Mouse (Mus musculus): ENCODE measurements around the gene Nup93.

Nup93 gene

GRCm38 (mm10) chr8:94317249-94317648 lies 102.9 kb downstream of the Nup93 start:
- DNase-seq (ENCODE audit: low spot score in 2 of 2), result peak in 1 of 2 experiments; percentile 7

- peak in 1 of 2 experiments; percentile 13 for DNase-seq (ENCODE audit: low spot score in 2 of 2)
Measured at GRCm38 (mm10) chr8:94317691-94318090, 103.3 kb downstream of the Nup93 start.

GRCm38 (mm10) chr8:94320036-94320435 lies 105.7 kb downstream of the Nup93 start:
- no peak for DNase-seq (ENCODE audit: low spot score in 2 of 2)

GRCm38 (mm10) chr8:94322083-94322482 lies 107.7 kb downstream of the Nup93 start:
- no peak for DNase-seq (ENCODE audit: low spot score in 2 of 2)

GRCm38 (mm10) chr8:94323041-94323440 lies 108.7 kb downstream of the Nup93 start:
- peak in 1 of 2 experiments; percentile 6 for DNase-seq (ENCODE audit: low spot score in 2 of 2)

- no peak for DNase-seq (ENCODE audit: low spot score in 2 of 2)
Measured at GRCm38 (mm10) chr8:94324071-94324470, 109.7 kb downstream of the Nup93 start.

GRCm38 (mm10) chr8:94326016-94326415 lies 111.7 kb downstream of the Nup93 start:
- DNase-seq (ENCODE audit: low spot score in 2 of 2), result no peak

GRCm38 (mm10) chr8:94328932-94329728 lies 114.8 kb downstream of the Nup93 start, which contains the start of gene Slc12a3:
Gene Slc12a3, plus strand, starts transcription at chr8:94329201.
- no peak for DNase-seq (ENCODE audit: low spot score in 2 of 2)

- peak in 1 of 2 experiments; percentile 56 for DNase-seq (ENCODE audit: low spot score in 2 of 2)
Measured at GRCm38 (mm10) chr8:94330733-94331132, 116.4 kb downstream of the Nup93 start.

GRCm38 (mm10) chr8:94333345-94333744 lies 119.0 kb downstream of the Nup93 start:
- DNase-seq (ENCODE audit: low spot score in 2 of 2), result no peak

GRCm38 (mm10) chr8:94337559-94337958 lies 123.2 kb downstream of the Nup93 start:
- no peak for DNase-seq (ENCODE audit: low spot score in 2 of 2)

- DNase-seq (ENCODE audit: low spot score in 2 of 2), result no peak
Measured at GRCm38 (mm10) chr8:94340796-94341195, 126.4 kb downstream of the Nup93 start.

GRCm38 (mm10) chr8:94342691-94343090 lies 128.3 kb downstream of the Nup93 start:
- no peak for DNase-seq (ENCODE audit: low spot score in 2 of 2)

GRCm38 (mm10) chr8:94343290-94343689 lies 128.9 kb downstream of the Nup93 start:
- peak; percentile 70 to 79 for DNase-seq (ENCODE audit: low spot score in 2 of 2)

- no peak for DNase-seq (ENCODE audit: low spot score in 2 of 2)
Measured at GRCm38 (mm10) chr8:94343778-94344320, 129.5 kb downstream of the Nup93 start.

- DNase-seq (ENCODE audit: low spot score in 2 of 2), result no peak
Measured at GRCm38 (mm10) chr8:94345657-94346056, 131.3 kb downstream of the Nup93 start.

GRCm38 (mm10) chr8:94346264-94346663 lies 131.9 kb downstream of the Nup93 start:
- DNase-seq (ENCODE audit: low spot score in 2 of 2), result no peak

- DNase-seq (ENCODE audit: low spot score in 2 of 2), result no peak
Measured at GRCm38 (mm10) chr8:94348425-94348824, 134.1 kb downstream of the Nup93 start.

GRCm38 (mm10) chr8:94354069-94354531 lies 139.7 kb downstream of the Nup93 start:
- DNase-seq (ENCODE audit: low spot score in 2 of 2), result no peak

GRCm38 (mm10) chr8:94354571-94354970 lies 140.2 kb downstream of the Nup93 start:
- DNase-seq (ENCODE audit: low spot score in 2 of 2), result no peak

GRCm38 (mm10) chr8:94357220-94357619 lies 142.9 kb downstream of the Nup93 start:
- no peak for DNase-seq (ENCODE audit: low spot score in 2 of 2)

GRCm38 (mm10) chr8:94358541-94358940 lies 144.2 kb downstream of the Nup93 start:
- peak; percentile 60 to 80 for DNase-seq (ENCODE audit: low spot score in 2 of 2)
